Mouse (Mus musculus) R1 (cell line): ENCODE measurements around the gene Gm21767.
"Not testable (repeated sequence)": the region's sequence is repeated elsewhere in the genome, so short reads cannot be mapped to it uniquely, and the experiment has no call there.

Experiments
- DNase-seq: peaks from one replicate; pipeline ENCODE4 v3.0.0-alpha.2; 2018; ENCODE audit warnings: low read depth, low spot score

Gene Gm21767

GRCm38 (mm10) chrY:13941438-13941837, at the start of gene Gm21767:
Gene Gm21767 (plus strand): TSS chrY:13941738.
- not testable (repeated sequence) for DNase-seq
